Mouse (Mus musculus): Measurements from ENCODE around the gene Acat2.
A peak's percentile ranks its signal among the peaks of the same experiment; 100 is the strongest.
"Not testable (repeated sequence)": the region's sequence is repeated elsewhere in the genome, so short reads cannot be mapped to it uniquely, and the experiment has no call there.

Acat2 gene

GRCm38 (mm10) chr17:12959377-12959776 is 1.2 kb downstream of the Acat2 start:
- not testable (repeated sequence) for DNase-seq (ENCODE audit: low spot score)

GRCm38 (mm10) chr17:12956664-12957063 is 3.9 kb downstream of the Acat2 start:
- DNase-seq (ENCODE audit: low spot score) = no peak

GRCm38 (mm10) chr17:12949669-12950068 is 10.9 kb downstream of the Acat2 start:
- no peak for DNase-seq (ENCODE audit: low spot score)

- no peak for DNase-seq (ENCODE audit: low spot score)
Measured at GRCm38 (mm10) chr17:12942459-12943162, 17.9 kb downstream of the Acat2 start.

- no peak for DNase-seq (ENCODE audit: low spot score)
Measured at GRCm38 (mm10) chr17:12941543-12942260, 18.8 kb downstream of the Acat2 start.

GRCm38 (mm10) chr17:12940151-12940805 is 20.3 kb downstream of the Acat2 start, which contains the start of gene Acat3:
Gene Acat3, minus strand, starts transcription at chr17:12940600.
- no peak for DNase-seq (ENCODE audit: low spot score)

GRCm38 (mm10) chr17:12939377-12940148 is 21.0 kb downstream of the Acat2 start:
- not testable (repeated sequence) for DNase-seq (ENCODE audit: low spot score)

- DNase-seq (ENCODE audit: low spot score) = no peak
Measured at GRCm38 (mm10) chr17:12938077-12938476, 22.5 kb downstream of the Acat2 start.

GRCm38 (mm10) chr17:12937412-12937970 is 23.1 kb downstream of the Acat2 start:
- no peak for DNase-seq (ENCODE audit: low spot score)

GRCm38 (mm10) chr17:12935719-12936118 is 24.8 kb downstream of the Acat2 start:
- no peak for DNase-seq (ENCODE audit: low spot score)

GRCm38 (mm10) chr17:12931576-12931975 is 29.0 kb downstream of the Acat2 start:
- DNase-seq (ENCODE audit: low spot score) = not testable (repeated sequence)

GRCm38 (mm10) chr17:12925703-12926180 is 34.8 kb downstream of the Acat2 start:
- no peak for DNase-seq (ENCODE audit: low spot score)

- no peak for DNase-seq (ENCODE audit: low spot score)
Measured at GRCm38 (mm10) chr17:12925001-12925400, 35.5 kb downstream of the Acat2 start.

GRCm38 (mm10) chr17:12921073-12921472 is 39.5 kb downstream of the Acat2 start:
- DNase-seq (ENCODE audit: low spot score) = no peak

GRCm38 (mm10) chr17:12916588-12917380 is 43.8 kb downstream of the Acat2 start:
- peak; percentile 55 for DNase-seq (ENCODE audit: low spot score)

GRCm38 (mm10) chr17:12915881-12916583 is 44.5 kb downstream of the Acat2 start, which contains the start of gene Mrpl18:
Gene Mrpl18, minus strand, starts transcription at chr17:12916345.
- peak; percentile 99 for DNase-seq (ENCODE audit: low spot score)

GRCm38 (mm10) chr17:12915488-12915880 is 45.1 kb downstream of the Acat2 start, which contains the start of gene Tcp1:
Gene Tcp1, plus strand, starts transcription at chr17:12915701.
- no peak for DNase-seq (ENCODE audit: low spot score)

GRCm38 (mm10) chr17:12910391-12910790 is 50.2 kb downstream of the Acat2 start:
- DNase-seq (ENCODE audit: low spot score) = no peak

- no peak for DNase-seq (ENCODE audit: low spot score)
Measured at GRCm38 (mm10) chr17:12909361-12910280, 50.9 kb downstream of the Acat2 start, which contains the start of gene Pnldc1. Gene Pnldc1, minus strand, starts transcription at chr17:12910230.

All from layer of hippocampus, adult 11-12 months (tissue).